Mouse (Mus musculus) C2C12 (cell line): ENCODE data around the gene Mrgprh. TPM values are rescaled to one million over a fixed set of nuclear protein-coding genes. Genes with fewer than 3 reads are reported as not detected.

ENCODE experiments used
- H3K27me3 ChIP-seq: one replicate; pipeline ENCODE4 v1.6.1; 2011; ENCODE audit not compliant: control insufficient read depth, insufficient read depth, insufficient read length
- H3K36me3 ChIP-seq: one replicate; pipeline ENCODE4 v1.6.1; 2011; ENCODE audit not compliant: control insufficient read depth, insufficient read depth
- H3K4me3 ChIP-seq: one replicate; pipeline ENCODE4 v1.5.1; 2011; ENCODE audit warnings: mild to moderate bottlenecking, control low read depth; ENCODE audit not compliant: poor library complexity, insufficient read depth, severe bottlenecking
- H3K79me2 ChIP-seq: one replicate; pipeline ENCODE4 v1.6.1; 2011; ENCODE audit not compliant: control insufficient read depth, insufficient read depth
- H3K79me3 ChIP-seq: one replicate; pipeline ENCODE4 v1.6.1; 2011; ENCODE audit warnings: low read depth, control low read depth
- H3ac ChIP-seq: one replicate; pipeline ENCODE3; 2011; ENCODE audit warnings: low read depth; ENCODE audit not compliant: control insufficient read depth, insufficient read length
- CEBPB ChIP-seq: IDR thresholded peaks from one replicate; pipeline ENCODE4 v1.6.1; 2011; ENCODE audit warnings: low read depth, mild to moderate bottlenecking, control low read depth, moderate library complexity
- CTCF ChIP-seq: IDR thresholded peaks from one replicate; pipeline ENCODE4 v1.5.1; 2011; ENCODE audit not compliant: control insufficient read depth, insufficient read depth, insufficient read length
- FOSL1 ChIP-seq: IDR thresholded peaks from one replicate; pipeline ENCODE4 v1.8.0; 2011; ENCODE audit warnings: mild to moderate bottlenecking, low read length; ENCODE audit not compliant: poor library complexity, insufficient read depth, severe bottlenecking
- MAX ChIP-seq: IDR thresholded peaks from one replicate; pipeline ENCODE4 v1.6.1; 2011; ENCODE audit warnings: mild to moderate bottlenecking, control low read depth
- MYOD1 ChIP-seq: IDR thresholded peaks from one replicate; pipeline ENCODE4 v1.6.1; 2011; ENCODE audit warnings: low read depth; ENCODE audit not compliant: control insufficient read depth, insufficient read length
- MYOG ChIP-seq: IDR thresholded peaks from one replicate; pipeline ENCODE4 v1.6.1; 2011; ENCODE audit not compliant: control insufficient read depth, insufficient read length; ENCODE audit errors: extremely low read depth
- USF1 ChIP-seq: IDR thresholded peaks from one replicate; pipeline ENCODE4 v1.6.1; 2011; ENCODE audit warnings: low read depth, mild to moderate bottlenecking, control low read depth, moderate library complexity
- polyA plus RNA-seq: library from polyadenylated mRNA; unstranded; fragments of >200 nt; fragmentation: generic; extraction: Trizol; gene quantifications from one replicate; pipeline ENCODE4 v1.2.1, GENCODE M21; 2012; ENCODE audit warnings: missing spikeins

The Mrgprh gene
- polyA plus RNA-seq, 1 experiment, result not detected

DNA sequence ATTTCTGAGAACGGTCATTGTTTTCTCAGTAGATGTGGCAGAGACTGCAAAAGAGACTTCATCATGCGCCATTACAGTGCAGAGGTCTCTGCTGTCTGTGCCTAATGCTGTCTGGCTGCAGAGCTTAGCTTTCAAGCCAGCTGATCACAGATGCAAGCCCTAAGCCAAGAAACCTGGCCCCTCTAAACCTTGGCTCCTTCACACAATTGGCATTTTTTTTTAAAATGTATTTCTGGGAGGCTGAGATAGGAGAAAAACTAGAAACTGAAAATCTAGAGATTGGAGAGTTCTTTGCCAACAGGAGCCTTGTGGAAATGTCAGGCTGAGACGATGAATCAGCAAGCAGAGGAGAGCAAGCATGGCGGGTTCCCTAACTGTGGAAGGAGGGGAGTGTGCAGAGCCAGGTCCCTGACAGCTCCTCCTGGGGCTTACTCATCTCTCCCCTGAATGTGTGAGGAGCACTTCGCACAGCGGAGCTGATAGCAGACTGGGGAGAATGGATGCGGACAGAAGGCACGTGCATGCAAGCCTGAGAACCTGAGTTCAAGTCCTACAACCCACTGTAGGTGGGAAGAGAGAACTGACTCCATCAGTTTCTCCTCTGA is 26.0 kb upstream of the Mrgprh start:
- TF ChIP-seq CEBPB, result no peak
- TF ChIP-seq CTCF, result no peak
- TF ChIP-seq USF1, result no peak
- no peak for TF ChIP-seq MYOG
- TF ChIP-seq MAX, result no peak
- no peak for TF ChIP-seq MYOD1
- TF ChIP-seq FOSL1, result no peak
- Histone ChIP-seq H3K4me3 (no peak overlapping the region), H3K79me2 (no peaks in the 10 kb centered on the region), H3ac (no peak overlapping the region), H3K27me3 (peaks cover 23% of the 10 kb centered on the region), H3K36me3 (no peaks in the 10 kb centered on the region), H3K79me3 (no peaks in the 10 kb centered on the region)

DNA sequence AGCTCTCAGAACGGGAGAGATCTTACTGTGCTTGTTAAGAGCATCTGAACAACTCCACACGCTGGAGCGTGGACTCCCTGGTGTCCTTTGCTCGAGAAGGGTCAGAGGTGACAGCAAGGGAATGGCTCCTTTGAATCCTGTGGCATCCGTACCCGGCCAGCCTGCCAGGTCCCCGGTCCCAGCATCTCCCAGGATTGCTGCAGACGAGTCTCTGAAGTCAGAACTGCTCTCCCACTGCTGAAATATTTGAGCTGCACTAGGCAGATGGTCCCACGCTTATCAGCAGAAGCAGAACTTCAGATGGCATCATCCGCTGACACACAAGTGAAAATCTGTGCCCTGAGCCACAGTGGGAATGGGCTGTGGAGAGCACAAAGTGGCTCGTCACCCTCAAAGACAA is 24.1 kb upstream of the Mrgprh start:
- Histone ChIP-seq H3K79me3 (no peaks in the 10 kb centered on the region), H3ac (no peak overlapping the region), H3K4me3 (no peak overlapping the region), H3K79me2 (no peaks in the 10 kb centered on the region), H3K36me3 (no peaks in the 10 kb centered on the region), H3K27me3 (peaks cover 13% of the 10 kb centered on the region)
- TF ChIP-seq MYOD1, result no peak
- TF ChIP-seq CTCF, result no peak
- TF ChIP-seq MAX, result no peak
- TF ChIP-seq USF1, result no peak
- TF ChIP-seq FOSL1, result no peak
- TF ChIP-seq MYOG, result no peak

DNA sequence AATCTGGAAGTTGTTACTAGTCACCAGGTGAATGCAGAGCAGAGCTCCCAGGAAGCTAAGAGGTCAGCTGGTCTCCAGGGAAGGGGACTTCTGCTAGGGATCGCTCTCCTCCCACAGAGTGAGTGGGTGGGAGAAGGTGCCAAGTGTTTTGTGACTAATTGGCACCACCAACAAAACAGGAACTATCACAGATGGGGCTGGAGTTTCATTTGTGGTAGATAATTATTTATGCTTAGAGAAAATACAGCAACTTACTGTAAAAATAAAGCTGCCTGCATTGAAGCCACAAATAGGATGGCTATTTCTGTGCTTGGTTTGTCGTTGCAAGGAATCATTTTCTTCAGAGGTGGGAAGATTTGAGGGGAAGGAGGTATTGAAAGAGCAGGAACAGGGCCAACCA is 22.0 kb upstream of the Mrgprh start:
- no peaks in the 10 kb centered on the region for H3K79me3 ChIP-seq
- H3ac ChIP-seq, result no peak overlapping the region
- H3K36me3 ChIP-seq, result no peaks in the 10 kb centered on the region
- TF ChIP-seq CEBPB (no peak), CTCF (no peak), MAX (no peak), USF1 (no peak), MYOG (no peak), MYOD1 (no peak), FOSL1 (no peak)
- H3K79me2 ChIP-seq, result no peaks in the 10 kb centered on the region
- H3K27me3 ChIP-seq, result peaks cover 13% of the 10 kb centered on the region
- H3K4me3 ChIP-seq, result no peak overlapping the region

DNA sequence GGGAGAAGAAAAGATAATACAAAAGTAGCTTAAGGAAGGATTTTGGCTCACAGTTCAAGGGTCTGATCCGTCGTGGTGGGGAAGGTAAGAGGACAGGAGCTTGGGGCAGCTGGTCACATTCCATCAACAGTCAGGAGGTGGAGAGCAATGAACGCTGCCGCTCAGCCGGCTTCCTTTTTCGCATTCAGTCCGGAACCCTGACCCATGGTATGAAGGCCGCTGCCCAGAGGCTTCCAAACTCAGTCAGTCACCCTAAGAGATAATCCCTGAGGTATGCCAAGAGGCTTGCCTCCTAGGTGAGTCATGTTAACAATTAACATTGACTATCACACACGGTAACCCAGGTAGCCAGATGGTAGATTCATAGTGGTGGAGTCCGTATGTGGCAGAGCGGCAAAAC is 21.4 kb upstream of the Mrgprh start:
- no peak overlapping the region for H3K4me3 ChIP-seq
- H3K79me2 ChIP-seq, result no peaks in the 10 kb centered on the region
- H3K27me3 ChIP-seq, result peaks cover 13% of the 10 kb centered on the region
- TF ChIP-seq MYOD1, result no peak
- TF ChIP-seq USF1, result no peak
- TF ChIP-seq CEBPB, result no peak
- no peak for TF ChIP-seq CTCF
- TF ChIP-seq MAX, result no peak
- TF ChIP-seq FOSL1, result no peak
- no peak for TF ChIP-seq MYOG
- no peak overlapping the region for H3ac ChIP-seq
- no peaks in the 10 kb centered on the region for H3K79me3 ChIP-seq
- no peaks in the 10 kb centered on the region for H3K36me3 ChIP-seq

DNA sequence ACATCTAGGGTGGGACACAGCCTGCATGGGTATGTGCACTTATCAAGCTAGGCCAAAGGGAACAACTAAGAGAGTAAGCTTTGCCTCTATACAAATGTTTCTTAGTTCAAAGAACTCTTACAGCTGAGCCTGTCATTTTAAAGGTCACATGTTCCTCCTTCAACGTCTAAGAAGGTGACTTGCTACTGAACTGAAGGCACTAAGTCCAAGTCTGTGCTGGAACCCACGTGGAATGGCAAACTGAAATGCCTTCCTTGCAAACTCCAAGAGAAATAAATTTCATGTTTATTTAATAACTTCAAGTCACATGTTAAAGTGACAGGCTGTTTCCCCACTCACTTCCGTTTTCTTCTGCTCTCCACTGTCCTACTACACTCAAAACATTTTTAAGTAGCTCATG is 18.4 kb upstream of the Mrgprh start:
- TF ChIP-seq CTCF (no peak), MAX (no peak), CEBPB (no peak), FOSL1 (no peak), USF1 (no peak), MYOG (no peak), MYOD1 (no peak)
- peaks cover 16% of the 10 kb centered on the region for H3K27me3 ChIP-seq
- no peak overlapping the region for H3K4me3 ChIP-seq
- H3K36me3 ChIP-seq, result no peaks in the 10 kb centered on the region
- no peaks in the 10 kb centered on the region for H3K79me2 ChIP-seq
- H3K79me3 ChIP-seq, result no peaks in the 10 kb centered on the region
- H3ac ChIP-seq, result no peak overlapping the region

DNA sequence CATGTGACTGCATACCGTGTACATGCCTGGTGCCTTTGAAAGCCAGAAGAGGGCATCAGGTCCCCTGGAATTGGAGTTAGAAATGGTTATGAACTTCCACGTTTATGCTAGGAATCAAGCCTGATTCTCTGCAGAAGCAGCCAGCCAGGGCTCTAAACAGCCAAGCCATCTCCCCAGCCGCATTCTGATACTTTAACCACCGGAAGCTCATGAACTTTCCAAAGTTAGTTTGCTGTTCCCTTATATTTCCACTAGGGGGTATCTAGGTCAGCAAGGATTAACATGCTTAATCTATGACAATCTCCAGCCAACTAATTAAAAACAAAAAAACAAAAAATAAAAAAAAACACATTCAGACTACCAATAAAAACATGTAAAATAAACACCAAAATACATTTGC is 17.8 kb upstream of the Mrgprh start:
- Histone ChIP-seq H3K36me3 (no peaks in the 10 kb centered on the region), H3K27me3 (peaks cover 20% of the 10 kb centered on the region), H3K79me2 (no peaks in the 10 kb centered on the region), H3K4me3 (no peak overlapping the region), H3K79me3 (no peaks in the 10 kb centered on the region), H3ac (no peak overlapping the region)
- no peak for TF ChIP-seq MYOG
- no peak for TF ChIP-seq USF1
- TF ChIP-seq FOSL1, result no peak
- TF ChIP-seq CEBPB, result no peak
- TF ChIP-seq MAX, result no peak
- TF ChIP-seq MYOD1, result no peak
- TF ChIP-seq CTCF, result no peak
